In the genomic region with DNA sequence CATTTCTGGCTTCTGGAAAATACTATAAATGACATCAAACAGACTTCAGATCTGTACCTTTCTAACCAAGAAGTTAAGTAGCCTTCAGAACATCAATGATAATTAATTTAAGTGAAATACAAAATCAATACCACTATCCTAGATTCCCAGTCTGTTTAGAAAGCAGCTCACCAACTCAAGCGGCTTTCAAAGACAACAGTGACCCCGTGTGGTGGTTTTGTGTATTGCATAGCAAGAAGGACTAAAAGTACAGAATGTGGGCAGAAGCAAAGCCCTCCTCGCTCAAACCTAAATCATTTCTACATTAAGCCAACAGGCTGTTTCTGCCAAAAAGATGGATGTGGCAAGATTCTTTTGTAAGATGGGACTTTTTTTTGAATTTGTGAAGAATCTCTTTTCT, we compare ENCODE assay signal across 10 mouse cellular contexts.
A peak's percentile ranks its signal among the peaks of the same experiment; 100 is the strongest.
DNase-seq lines count a peak whose midpoint lies in the region; ATAC-seq lines count a peak whose summit lies in the region.
"Had no signal": no experiment of that assay in that cellular context is flagged by ENCODE, and none has a peak within 500 bp of the region (broad histone marks: within the 10 kb centered on the region; RNA-seq: fewer than 3 reads in every experiment).

No protein-coding gene starts in this region.

- no peak for ATAC-seq in intestine, embryonic 14.5 days (replicated peaks; ENCODE audit: low FRiP score, low TSS enrichment, low read depth)
- no peak for ATAC-seq in intestine, embryonic 16.5 days

- H3K4me1 ChIP-seq in intestine, embryonic 14.5 days (replicated peaks; ENCODE audit: control insufficient read depth, insufficient read depth, low read length), result no peaks in the 10 kb centered on the region
- no peaks in the 10 kb centered on the region; the same call in 1 of the 2 replicates for H3K4me1 ChIP-seq in intestine, embryonic 16.5 days (ENCODE audit: control insufficient read depth, insufficient read depth, low read length)
- H3K4me1 ChIP-seq: embryonic facial prominence, embryonic 13.5 days; neural tube, embryonic 13.5 days had no signal

- intact Hi-C loops in heart, postnatal 10 days (cut with DNase I), result loop anchor here (1.0 to 10.0 kb wide), 2 partner anchors 72 to 403 kb away; no protein-coding TSS in a partner anchor

- no peaks in the 10 kb centered on the region for H3K9me3 ChIP-seq in intestine, embryonic 14.5 days (ENCODE audit: control insufficient read depth, low read length)
- no peaks in the 10 kb centered on the region for H3K9me3 ChIP-seq in intestine, embryonic 16.5 days (ENCODE audit: control insufficient read depth, low read length)
- H3K9me3 ChIP-seq: embryonic facial prominence, embryonic 13.5 days; neural tube, embryonic 13.5 days had no signal

- no peak overlapping the region for H3K27ac ChIP-seq in intestine, embryonic 14.5 days (ENCODE audit: low read depth)
- no peak overlapping the region for H3K27ac ChIP-seq in intestine, embryonic 16.5 days (ENCODE audit: low read length)
- H3K27ac ChIP-seq: embryonic facial prominence, embryonic 13.5 days; neural tube, embryonic 13.5 days had no signal

- H3K4me2 ChIP-seq in intestine, embryonic 14.5 days (ENCODE audit: low read length), result no peak overlapping the region
- no peak overlapping the region for H3K4me2 ChIP-seq in intestine, embryonic 16.5 days (ENCODE audit: low read depth, low read length)
- H3K4me2 ChIP-seq: embryonic facial prominence, embryonic 13.5 days; neural tube, embryonic 13.5 days had no signal

- no peak overlapping the region for H3K4me3 ChIP-seq in intestine, embryonic 14.5 days (ENCODE audit: low read depth, low read length)
- no peak overlapping the region for H3K4me3 ChIP-seq in intestine, embryonic 16.5 days (ENCODE audit: low read length)
- H3K4me3 ChIP-seq: embryonic facial prominence, embryonic 13.5 days; neural tube, embryonic 13.5 days had no signal

- WGBS in intestine, embryonic 14.5 days, result 7% methylated on average over 3 of the region's 3 CpGs
- WGBS in intestine, embryonic 16.5 days, result 5% methylated on average over 3 of the region's 3 CpGs

- H3K36me3 ChIP-seq in intestine, embryonic 14.5 days (ENCODE audit: control insufficient read depth, insufficient read depth, low read length), result no peaks in the 10 kb centered on the region
- H3K36me3 ChIP-seq in intestine, embryonic 16.5 days (ENCODE audit: control insufficient read depth, insufficient read depth, low read length), result no peaks in the 10 kb centered on the region
- H3K36me3 ChIP-seq: embryonic facial prominence, embryonic 13.5 days; neural tube, embryonic 13.5 days had no signal

- no peaks in the 10 kb centered on the region for H3K27me3 ChIP-seq in intestine, embryonic 14.5 days (replicated peaks; ENCODE audit: control insufficient read depth, insufficient read depth, low read length)
- H3K27me3 ChIP-seq in intestine, embryonic 16.5 days (replicated peaks; ENCODE audit: control insufficient read depth, insufficient read depth, low read length), result no peaks in the 10 kb centered on the region
- H3K27me3 ChIP-seq: embryonic facial prominence, embryonic 13.5 days; neural tube, embryonic 13.5 days had no signal

- peak; percentile 98 for DNase-seq in intestine, embryonic 14.5 days (ENCODE audit: low spot score)
- peak; percentile 35 for DNase-seq in adrenal gland, adult 8-10 months
- peak; percentile 94 for DNase-seq in embryo, embryonic 10.5 days (ENCODE audit: low spot score)
- DNase-seq in heart, postnatal 10 days, result peak; percentile 86 to 94
- peak; percentile 70 for DNase-seq in left cerebral cortex, adult 11 months (ENCODE audit: low spot score)
- peak; percentile 72 for DNase-seq in naive thymus-derived CD4-positive, alpha-beta T cell, adult 2 months (ENCODE audit: low read depth)
- DNase-seq in testis, postnatal 10 days (ENCODE audit: low spot score), result peak; percentile 91

- no peak overlapping the region for H3K9ac ChIP-seq in intestine, embryonic 14.5 days (ENCODE audit: low read length)
- no peak overlapping the region for H3K9ac ChIP-seq in intestine, embryonic 16.5 days (ENCODE audit: low read depth, low read length)
- H3K9ac ChIP-seq: embryonic facial prominence, embryonic 13.5 days; neural tube, embryonic 13.5 days had no signal

Comparison
In these comparisons a context has a peak if more than half of its experiments do, and no peak if none do; other contexts are left out.
1. DNase-seq: peak in every context shown above with its lines; median percentile 98 in intestine, embryonic 14.5 days; 94 in embryo, embryonic 10.5 days; 91 in testis, postnatal 10 days; 90 in heart, postnatal 10 days; 72 in naive thymus-derived CD4-positive, alpha-beta T cell, adult 2 months; 70 in left cerebral cortex, adult 11 months; 35 in adrenal gland, adult 8-10 months.